Mouse (Mus musculus) adrenal gland (tissue): ENCODE measurements at regions not wholly inside any gene's neighbourhood (a gene's known extent, or its start where the extent isn't known, plus 50 kb on each side); places are given as distances from the start of the nearest gene placed in this dataset.

Experiments
- intact Hi-C: fragments of 180-260 bp; cut with DNase I; formaldehyde crosslinking; loops from one replicate; pipeline ENCODE4 v1.15.1; 2025

- intact Hi-C loops: no loop called here
These were observed 1284.6 kb upstream of the Cited2 start for GRCm38 (mm10) chr10:16438414-16438813.

- intact Hi-C loops: no loop called here
These were observed 1281.9 kb upstream of the Cited2 start for GRCm38 (mm10) chr10:16440932-16441640.

DNA sequence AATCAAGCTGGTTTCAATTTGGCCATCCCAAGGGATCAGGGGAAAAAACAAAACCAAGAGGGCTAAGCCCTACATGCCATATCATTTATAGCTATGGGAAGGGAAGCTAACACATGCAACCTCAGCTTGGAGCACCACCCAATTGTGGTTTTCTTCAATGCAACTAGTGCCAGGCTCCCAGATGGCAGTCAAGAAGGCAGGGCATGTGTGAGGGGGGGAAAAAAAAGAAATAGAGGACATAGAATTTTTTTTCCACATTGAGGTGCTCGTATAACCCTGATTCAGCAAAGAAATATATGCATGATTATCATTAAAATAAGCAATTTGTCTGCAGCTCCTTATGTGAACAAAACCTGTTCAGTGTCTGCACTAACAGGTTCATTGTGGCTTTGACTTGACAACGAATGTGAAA is 1281.4 kb upstream of the Cited2 start:
- intact Hi-C loops: no loop called here

GRCm38 (mm10) chr10:16443901-16444300 is 1279.1 kb upstream of the Cited2 start:
- intact Hi-C loops: no loop called here

GRCm38 (mm10) chr10:16467935-16468334 is 1255.1 kb upstream of the Cited2 start:
- intact Hi-C loops: no loop called here

- intact Hi-C loops: no loop called here
These were observed 1253.3 kb upstream of the Cited2 start for GRCm38 (mm10) chr10:16469711-16470110.

- intact Hi-C loops: no loop called here
These were observed 1249.0 kb upstream of the Cited2 start for GRCm38 (mm10) chr10:16473952-16474521.

DNA sequence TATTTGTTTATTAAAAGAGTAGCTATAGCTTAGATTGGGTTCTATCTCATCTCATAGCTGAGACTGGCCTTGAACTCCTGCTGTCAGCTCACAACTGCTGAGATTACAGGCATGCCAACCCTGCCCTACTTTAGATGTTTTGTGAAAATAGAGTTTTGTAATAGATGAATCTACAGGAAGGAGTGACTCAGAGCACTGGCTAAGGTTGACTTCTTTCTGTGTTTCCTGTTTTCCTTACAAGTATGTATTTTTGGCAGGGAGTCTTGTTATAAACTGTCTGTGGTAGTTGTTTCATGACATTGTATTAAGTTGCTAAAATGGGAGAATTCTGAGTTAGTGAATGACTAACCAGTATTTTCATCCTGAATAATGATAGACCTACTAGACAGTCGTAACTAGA is 1224.4 kb upstream of the Cited2 start:
- intact Hi-C loops: no loop called here

DNA sequence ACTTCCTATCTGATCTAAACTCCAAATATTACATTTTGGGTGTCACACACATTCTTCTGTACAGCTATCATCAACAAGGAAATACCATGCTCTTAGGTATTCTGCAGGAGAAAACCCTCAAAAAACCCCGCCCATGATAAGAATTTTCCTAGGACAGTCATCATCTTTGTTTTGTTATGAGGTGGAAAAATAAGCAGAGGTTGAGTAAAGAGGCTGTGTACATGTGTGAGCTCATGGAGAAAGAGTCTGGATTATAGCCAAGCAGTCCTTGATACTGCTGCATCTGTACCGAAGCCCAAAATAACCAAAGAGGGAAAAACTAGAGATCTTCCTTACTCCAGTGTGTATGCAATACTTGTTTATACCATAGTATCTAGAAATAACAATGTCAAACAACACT is 1215.3 kb upstream of the Cited2 start:
- intact Hi-C loops: no loop called here

GRCm38 (mm10) chr10:16508161-16508560 is 1214.9 kb upstream of the Cited2 start:
- intact Hi-C loops: no loop called here

DNA sequence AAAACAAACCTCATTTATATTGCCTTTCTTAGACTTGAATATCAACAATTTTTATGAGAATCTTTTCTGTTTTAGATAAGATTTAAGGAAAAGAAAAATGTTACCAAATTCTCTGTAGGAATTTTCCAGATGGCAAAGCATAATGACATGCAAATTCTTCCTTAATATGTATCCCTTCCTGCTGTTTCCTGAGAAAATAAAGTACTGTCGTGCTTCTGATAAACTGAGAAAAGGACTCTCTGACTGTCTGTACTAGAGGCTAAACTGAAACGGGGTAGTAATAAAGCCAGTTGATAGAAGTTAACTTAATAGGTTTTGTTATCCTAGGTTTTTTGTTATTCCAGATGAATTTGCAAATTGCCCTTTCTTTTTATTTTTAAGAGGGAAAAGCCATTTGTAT is 1208.4 kb upstream of the Cited2 start:
- intact Hi-C loops: no loop called here

DNA sequence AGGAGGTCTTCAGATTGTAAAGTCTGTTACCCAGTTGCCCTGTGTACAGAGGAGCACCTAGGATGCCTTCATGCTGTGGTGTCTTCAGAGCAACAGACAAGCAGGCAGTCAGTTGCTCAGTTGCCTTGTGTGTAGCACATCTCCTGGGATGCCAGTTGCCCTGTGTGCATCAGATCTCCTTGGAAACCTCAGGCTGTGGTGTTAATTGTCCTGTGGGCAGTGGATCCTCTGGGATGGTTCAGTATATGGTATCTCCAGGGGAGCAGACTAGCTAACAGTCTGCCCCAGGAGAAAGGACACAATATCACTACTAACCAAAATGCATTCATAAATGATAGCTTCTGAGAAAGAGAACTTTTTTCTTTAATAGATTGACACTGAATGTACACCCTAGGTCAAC is 1201.1 kb upstream of the Cited2 start:
- intact Hi-C loops: no loop called here

- intact Hi-C loops: no loop called here
These were observed 1198.9 kb upstream of the Cited2 start for GRCm38 (mm10) chr10:16524101-16524500.

GRCm38 (mm10) chr10:16527693-16528092 is 1195.3 kb upstream of the Cited2 start:
- intact Hi-C loops: no loop called here

DNA sequence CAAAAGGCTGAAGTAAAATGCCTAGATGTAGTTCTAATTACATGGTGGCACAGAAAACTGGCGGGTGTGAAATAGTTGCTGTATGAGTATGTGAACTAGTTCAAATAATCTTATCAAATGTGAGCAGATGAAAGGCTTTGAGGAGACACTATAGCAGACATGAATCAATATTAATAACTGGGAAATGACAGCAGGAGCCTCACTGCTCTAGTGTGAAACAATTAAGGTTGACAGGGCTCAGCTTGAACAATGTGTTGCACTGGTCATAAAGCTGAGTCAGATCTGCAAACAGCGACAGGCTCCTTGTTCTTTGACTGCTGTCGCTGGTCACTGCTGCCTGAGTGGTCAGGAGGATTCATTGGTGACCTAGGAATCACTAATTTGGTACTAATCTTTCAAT is 1185.4 kb upstream of the Cited2 start:
- intact Hi-C loops: no loop called here

GRCm38 (mm10) chr10:16538379-16538778 is 1184.6 kb upstream of the Cited2 start:
- intact Hi-C loops: no loop called here

DNA sequence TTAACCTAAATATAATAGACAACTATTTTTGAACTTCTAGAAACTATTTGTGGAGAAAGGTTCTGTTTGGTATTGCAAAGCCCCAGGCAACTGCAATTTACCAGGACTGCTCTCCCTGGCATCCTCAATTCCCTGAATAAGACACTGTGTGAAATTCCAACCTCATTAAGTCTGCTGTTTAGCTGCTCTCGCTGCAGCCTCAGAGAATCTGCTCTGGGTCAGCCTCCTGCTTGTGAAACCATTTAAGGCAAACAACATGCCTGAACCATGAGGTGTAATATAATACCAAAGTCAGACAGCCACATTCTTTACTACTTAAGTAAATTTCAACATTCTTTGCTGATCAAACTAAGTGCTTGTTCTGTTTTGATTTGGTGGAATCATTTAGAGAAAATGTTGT is 1177.6 kb upstream of the Cited2 start:
- intact Hi-C loops: no loop called here

GRCm38 (mm10) chr10:16552861-16553635 is 1170.0 kb upstream of the Cited2 start:
- intact Hi-C loops: no loop called here

DNA sequence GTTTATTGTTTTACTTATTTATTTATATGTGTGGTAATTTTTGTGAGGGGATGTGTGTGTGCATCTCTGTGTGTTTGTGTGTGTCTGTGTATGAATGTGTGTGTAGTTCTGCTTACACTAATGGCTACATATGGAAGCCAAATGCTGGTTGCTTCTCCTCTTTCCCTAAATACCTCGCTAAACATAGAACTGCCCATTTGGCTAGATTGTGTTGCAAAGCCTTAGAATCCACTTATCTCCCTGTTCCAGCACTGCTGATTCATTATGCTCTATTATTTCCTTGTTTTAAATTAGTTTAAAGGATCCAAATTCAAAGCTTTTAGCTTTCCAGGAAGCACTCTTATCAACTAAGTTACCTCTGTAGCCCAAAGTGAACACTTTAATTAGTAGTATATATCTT is 1148.5 kb upstream of the Cited2 start:
- intact Hi-C loops: no loop called here

GRCm38 (mm10) chr10:16578554-16579078 is 1144.4 kb upstream of the Cited2 start:
- intact Hi-C loops: no loop called here

DNA sequence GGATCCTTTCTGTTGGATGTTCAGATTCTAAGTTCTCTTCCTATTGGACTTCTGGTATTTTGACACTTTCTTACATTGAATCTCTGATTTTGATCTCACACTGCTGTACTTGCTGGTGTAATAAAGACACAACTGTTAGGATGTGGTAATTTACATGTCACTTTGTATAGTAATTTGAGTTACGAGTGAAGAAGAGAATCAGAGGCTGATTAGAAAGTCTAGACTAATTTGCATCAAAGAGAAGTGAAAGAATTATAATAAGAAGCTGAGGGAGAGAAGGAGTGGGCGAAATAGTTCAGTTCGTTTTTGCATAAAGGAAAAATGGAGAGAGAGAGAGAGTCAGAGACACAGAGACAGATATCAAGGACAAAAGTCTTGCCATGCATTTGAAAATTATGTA is 1142.8 kb upstream of the Cited2 start:
- intact Hi-C loops: no loop called here

DNA sequence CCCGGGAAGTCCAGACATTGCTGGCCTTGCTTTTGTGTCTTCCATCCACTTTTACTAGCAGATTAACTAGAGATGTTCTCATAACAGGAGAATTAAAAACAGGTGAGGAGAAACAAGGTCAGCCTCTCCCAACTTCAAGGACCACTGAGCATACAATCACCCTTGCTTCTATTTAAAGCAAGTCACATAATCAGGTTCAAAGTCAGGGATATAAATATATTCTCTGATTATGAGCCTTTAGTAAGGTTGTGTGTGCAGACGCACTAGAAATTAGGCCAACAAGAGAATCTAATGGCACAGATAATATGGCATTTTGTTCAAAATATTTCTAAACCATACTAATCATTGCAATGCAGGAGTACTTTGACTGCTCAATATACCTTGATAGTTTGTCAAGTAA is 1134.2 kb upstream of the Cited2 start:
- intact Hi-C loops: no loop called here
